Mouse (Mus musculus) ES-E14 (cell line): ENCODE data around the gene Arpc3. TPM values are rescaled to one million over a fixed set of nuclear protein-coding genes. Genes with fewer than 3 reads are reported as not detected.

Experiments
- DNase-seq: peaks from one replicate; pipeline ENCODE4 v3.0.0-alpha.2; 2013; ENCODE audit warnings: low read depth, low spot score
- H3K27ac ChIP-seq: 2 replicates; pipeline ENCODE4 v1.5.1; 2012; ENCODE audit warnings: low read depth, mild to moderate bottlenecking, low read length, moderate library complexity, mixed read lengths; ENCODE audit not compliant: poor library complexity, insufficient read depth, severe bottlenecking
- H3K36me3 ChIP-seq: 2 replicates; pipeline ENCODE4 v1.6.1; 2012; ENCODE audit warnings: mild to moderate bottlenecking, low read length, moderate library complexity, mixed read lengths; ENCODE audit not compliant: control insufficient read depth, poor library complexity, insufficient read depth, severe bottlenecking
- H3K4me1 ChIP-seq, 2 experiments: fragments of 150-350 bp in 1 of 2; sonication (generic) in 1 of 2; 2 replicates each; pipeline ENCODE4 v1.6.1; 2012; ENCODE audit warnings: low read length in 2 of 2, mild to moderate bottlenecking in 1 of 2, mixed read lengths in 1 of 2; ENCODE audit not compliant: control insufficient read depth in 2 of 2, insufficient read depth in 2 of 2, poor library complexity in 1 of 2
- H3K4me3 ChIP-seq, 2 experiments: fragments of 150-350 bp in 1 of 2; sonication (generic) in 1 of 2; 2 replicates each; pipeline ENCODE4 v1.5.1; 2012; ENCODE audit warnings: low read length in 2 of 2, low read depth in 1 of 2, mild to moderate bottlenecking in 1 of 2, mixed read lengths in 1 of 2; ENCODE audit not compliant: insufficient read depth in 1 of 2, poor library complexity in 1 of 2, severe bottlenecking in 1 of 2
- H3K9ac ChIP-seq: 2 replicates; pipeline ENCODE4 v1.6.1; 2012; ENCODE audit warnings: low read depth, mild to moderate bottlenecking, low read length, mixed read lengths; ENCODE audit not compliant: poor library complexity, insufficient read depth, severe bottlenecking
- H3K9me3 ChIP-seq: fragments of 150-350 bp; sonication (generic); 2 replicates; pipeline ENCODE4 v1.6.1; 2012; ENCODE audit warnings: low read depth, mild to moderate bottlenecking, low read length; ENCODE audit not compliant: control insufficient read depth, insufficient read depth
- CHD2 ChIP-seq: IDR thresholded peaks from 2 replicates; pipeline ENCODE4 v1.6.1; 2014; ENCODE audit warnings: mild to moderate bottlenecking, low read depth, low read length, inconsistent platforms
- HCFC1 ChIP-seq: IDR thresholded peaks from 2 replicates; pipeline ENCODE4 v1.6.1; 2012; ENCODE audit warnings: low read length, inconsistent platforms, borderline replicate concordance; ENCODE audit not compliant: insufficient read depth
- MAFK ChIP-seq: IDR thresholded peaks from 2 replicates; pipeline ENCODE4 v1.6.1; 2014; ENCODE audit warnings: mild to moderate bottlenecking, low read depth, low read length, inconsistent platforms; ENCODE audit not compliant: insufficient read depth
- ZC3H11A ChIP-seq: IDR thresholded peaks from 2 replicates; pipeline ENCODE4 v1.6.1; 2012; ENCODE audit warnings: low read depth, mild to moderate bottlenecking, inconsistent platforms, low read length, borderline replicate concordance
- ZNF384 ChIP-seq: IDR thresholded peaks from 2 replicates; pipeline ENCODE4 v1.6.1; 2012; ENCODE audit warnings: low read depth, low read length, inconsistent platforms
- in situ Hi-C, 2 experiments: fragments of 600-800 bp; cut with MboI; formaldehyde crosslinking; loops; one replicate each; pipeline ENCODE4 v1.15.1; 2025; ENCODE audit warnings: low sequenced_read_pairs in 2 of 2, inconsistent platforms in 1 of 2; ENCODE audit not compliant: unreplicated experiment in 2 of 2
- total RNA-seq: library from RNA; depleted of rRNA; stranded (reverse); fragments of 300-350 nt; gene quantifications from 2 replicates; pipeline ENCODE4 v1.2.3, GENCODE M21; 2012

Arpc3 gene
- total RNA-seq, 1 experiment, result 165 TPM

- peak overlapping the region; percentile 95 for H3K9ac ChIP-seq
- H3K4me3 ChIP-seq, result peak overlapping the region; percentile 75 to 91
- peak; percentile 74; the same call in 1 of the 2 replicates for TF ChIP-seq HCFC1
- TF ChIP-seq MAFK, result no peak
- in situ Hi-C loops, result no loop called here
- peak; percentile 82 for DNase-seq
- peaks cover 3% of the 10 kb centered on the region; the same call in 1 of the 2 replicates for H3K36me3 ChIP-seq
- peaks cover 0 to 5% of the 10 kb centered on the region in 2 experiments; a peak in 1 of 4 replicates for H3K4me1 ChIP-seq
- H3K9me3 ChIP-seq, result no peaks in the 10 kb centered on the region
- peak overlapping the region; percentile 74; the same call in 1 of the 2 replicates for H3K27ac ChIP-seq
These were observed 30.6 kb downstream of the Arpc3 start for GRCm38 (mm10) chr5:122422071-122422964.

GRCm38 (mm10) chr5:122423083-122423482, 31.4 kb downstream of the Arpc3 start:
- in situ Hi-C loops, result no loop called here
- no peak for TF ChIP-seq HCFC1
- TF ChIP-seq MAFK, result no peak
- TF ChIP-seq CHD2, result no peak
- no peak for TF ChIP-seq ZC3H11A
- no peak for TF ChIP-seq ZNF384
- H3K4me3 ChIP-seq, result peak overlapping the region; percentile 75 to 91
- DNase-seq, result no peak
- no peaks in the 10 kb centered on the region for H3K9me3 ChIP-seq
- peak overlapping the region; percentile 46 for H3K27ac ChIP-seq
- H3K9ac ChIP-seq, result peak overlapping the region; percentile 94
- H3K4me1 ChIP-seq, result peaks cover 0 to 5% of the 10 kb centered on the region in 2 experiments; a peak in 1 of 4 replicates
- peaks cover 4% of the 10 kb centered on the region for H3K36me3 ChIP-seq

GRCm38 (mm10) chr5:122425550-122425949, 33.9 kb downstream of the Arpc3 start:
- no peak overlapping the region for H3K9ac ChIP-seq
- peaks cover 22% of the 10 kb centered on the region for H3K36me3 ChIP-seq
- no peaks in the 10 kb centered on the region for H3K9me3 ChIP-seq
- H3K4me1 ChIP-seq, result peaks cover 1 to 9% of the 10 kb centered on the region in 2 experiments; a peak in 2 of 4 replicates
- TF ChIP-seq ZC3H11A (no peak), MAFK (no peak), CHD2 (no peak), ZNF384 (no peak), HCFC1 (no peak)
- in situ Hi-C loops, result no loop called here
- DNase-seq, result no peak
- H3K27ac ChIP-seq, result no peak overlapping the region
- H3K4me3 ChIP-seq, result no peak overlapping the region

- no peak for DNase-seq
- H3K27ac ChIP-seq, result no peak overlapping the region
These were observed 38.5 kb downstream of the Arpc3 start for GRCm38 (mm10) chr5:122430036-122430775.

More at GRCm38 (mm10) chr5:122430036-122430775, 38.5 kb downstream of the Arpc3 start:
- no peak overlapping the region for H3K9ac ChIP-seq
- in situ Hi-C loops, result no loop called here
- H3K9me3 ChIP-seq, result no peaks in the 10 kb centered on the region
- TF ChIP-seq CHD2 (no peak), HCFC1 (no peak), ZNF384 (no peak), ZC3H11A (no peak)
- no peak overlapping the region for H3K4me3 ChIP-seq
- H3K36me3 ChIP-seq, result peaks cover 45% of the 10 kb centered on the region
- H3K4me1 ChIP-seq, result peaks cover 1 to 7% of the 10 kb centered on the region in 2 experiments; a peak in 2 of 4 replicates
